Mouse (Mus musculus): ENCODE measurements at regions not wholly inside any gene's neighbourhood (a gene's known extent, or its start where the extent isn't known, plus 50 kb on each side); places are given as distances from the start of the nearest gene placed in this dataset.

DNA sequence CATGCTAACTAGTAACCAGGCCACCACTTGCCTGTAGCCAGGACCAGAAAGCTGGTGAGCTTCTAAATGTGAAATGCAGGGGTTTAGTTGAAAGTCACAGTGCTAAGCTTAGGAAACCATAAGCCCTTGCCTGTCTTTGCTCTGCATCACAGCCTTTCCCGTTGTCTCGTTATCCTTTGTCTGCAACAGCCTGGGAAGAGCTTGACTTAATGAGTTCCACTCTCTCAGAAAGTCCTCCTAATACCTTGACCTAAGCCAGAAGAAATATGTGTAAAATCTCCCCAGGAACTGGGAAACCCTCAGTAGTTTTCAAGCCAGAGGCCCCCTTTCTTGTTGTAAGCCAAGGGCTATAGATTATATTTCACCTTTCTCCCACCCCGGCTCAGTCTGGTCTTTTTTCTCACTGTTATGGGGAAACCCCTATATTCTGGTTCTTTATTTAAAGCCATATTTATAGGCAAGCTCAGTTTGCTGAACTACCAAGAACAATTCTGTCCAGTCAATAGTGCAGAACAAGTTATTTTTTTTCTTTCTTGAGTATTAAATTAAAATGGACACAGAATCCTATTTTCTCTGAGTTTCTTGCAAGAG lies 175.0 kb upstream of the Mocs2 start:
- Histone ChIP-seq H3K27me3 (replicated peaks; ENCODE audit: control insufficient read depth, insufficient read depth, low read length) (no peaks in the 10 kb centered on the region), H3K9me3 (ENCODE audit: control insufficient read depth, low read length) (no peaks in the 10 kb centered on the region), H3K36me3 (ENCODE audit: control insufficient read depth, insufficient read depth, low read length) (no peaks in the 10 kb centered on the region), H3K27ac (ENCODE audit: low read depth) (no peak overlapping the region), H3K4me1 (replicated peaks; ENCODE audit: control insufficient read depth, insufficient read depth, low read length) (no peaks in the 10 kb centered on the region), H3K4me3 (ENCODE audit: low read depth, low read length) (no peak overlapping the region), H3K9ac (ENCODE audit: low read length) (no peak overlapping the region), H3K4me2 (ENCODE audit: low read length) (no peak overlapping the region)
- DNase-seq (ENCODE audit: low spot score) (no peak), ATAC-seq (replicated peaks; ENCODE audit: low FRiP score, low TSS enrichment, low read depth) (no peak)
- 64% methylated on average over 3 of the region's 3 CpGs for WGBS

DNA sequence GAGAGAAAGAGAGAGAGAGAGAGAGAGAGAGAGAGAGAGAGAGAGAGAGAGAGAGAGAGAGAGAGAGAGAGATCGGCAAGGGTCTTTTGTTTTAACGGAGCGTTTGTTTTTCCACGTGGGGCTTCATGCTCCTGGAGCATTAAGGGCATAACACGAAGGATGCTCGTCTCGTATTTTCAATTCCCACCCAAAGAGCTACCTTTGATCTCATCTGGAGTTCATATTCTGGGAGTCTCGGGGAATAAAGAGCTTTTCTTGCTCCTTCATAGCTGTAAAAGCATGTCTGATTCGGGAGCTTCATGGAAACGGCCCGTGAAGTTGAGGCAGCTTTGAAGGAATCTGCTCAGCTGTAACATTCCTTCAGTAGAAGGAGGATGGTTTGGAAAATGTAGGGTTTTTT lies 174.5 kb upstream of the Mocs2 start:
- WGBS = 72% methylated on average over 11 of the region's 11 CpGs
- no peak overlapping the region for H3K4me3 ChIP-seq (ENCODE audit: low read depth, low read length)
- no peak for DNase-seq (ENCODE audit: low spot score)

DNA sequence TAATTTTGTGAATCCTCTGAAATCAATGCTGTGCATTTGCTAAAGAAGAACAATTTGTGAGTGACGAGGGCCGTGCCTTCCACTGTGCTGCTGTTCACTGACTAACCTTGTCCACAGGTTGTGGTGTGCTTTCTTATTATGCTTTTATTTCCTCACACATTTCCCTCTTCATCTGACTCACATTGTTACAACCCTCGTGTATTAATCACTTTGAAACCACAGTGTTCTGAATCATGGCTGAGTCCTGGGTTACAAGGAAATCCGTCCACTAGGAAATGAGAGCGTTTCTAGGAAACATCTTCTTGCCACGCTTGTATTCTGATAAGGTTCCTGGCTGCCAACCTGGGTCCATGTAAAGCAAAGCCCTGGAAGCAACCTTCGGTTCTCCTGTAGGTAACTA lies 163.8 kb upstream of the Mocs2 start:
- Histone ChIP-seq H3K36me3 (ENCODE audit: control insufficient read depth, insufficient read depth, low read length) (no peaks in the 10 kb centered on the region), H3K27ac (ENCODE audit: low read depth) (no peak overlapping the region), H3K4me2 (ENCODE audit: low read length) (no peak overlapping the region), H3K9me3 (ENCODE audit: control insufficient read depth, low read length) (no peaks in the 10 kb centered on the region), H3K9ac (ENCODE audit: low read length) (no peak overlapping the region), H3K27me3 (replicated peaks; ENCODE audit: control insufficient read depth, insufficient read depth, low read length) (no peaks in the 10 kb centered on the region), H3K4me1 (replicated peaks; ENCODE audit: control insufficient read depth, insufficient read depth, low read length) (no peaks in the 10 kb centered on the region), H3K4me3 (ENCODE audit: low read depth, low read length) (no peak overlapping the region)
- DNase-seq (ENCODE audit: low spot score) = no peak
- WGBS = 81% methylated on average over 7 of the region's 7 CpGs
- no peak for ATAC-seq (replicated peaks; ENCODE audit: low FRiP score, low TSS enrichment, low read depth)

More for the DNA sequence above, 174.5 kb upstream of the Mocs2 start:
- H3K27ac ChIP-seq (ENCODE audit: low read depth) = no peak overlapping the region
- H3K4me2 ChIP-seq (ENCODE audit: low read length) = no peak overlapping the region
- H3K9ac ChIP-seq (ENCODE audit: low read length) = no peak overlapping the region
- no peaks in the 10 kb centered on the region for H3K4me1 ChIP-seq (replicated peaks; ENCODE audit: control insufficient read depth, insufficient read depth, low read length)
- no peaks in the 10 kb centered on the region for H3K27me3 ChIP-seq (replicated peaks; ENCODE audit: control insufficient read depth, insufficient read depth, low read length)
- ATAC-seq (replicated peaks; ENCODE audit: low FRiP score, low TSS enrichment, low read depth) = no peak
- no peaks in the 10 kb centered on the region for H3K36me3 ChIP-seq (ENCODE audit: control insufficient read depth, insufficient read depth, low read length)
- H3K9me3 ChIP-seq (ENCODE audit: control insufficient read depth, low read length) = no peaks in the 10 kb centered on the region

DNA sequence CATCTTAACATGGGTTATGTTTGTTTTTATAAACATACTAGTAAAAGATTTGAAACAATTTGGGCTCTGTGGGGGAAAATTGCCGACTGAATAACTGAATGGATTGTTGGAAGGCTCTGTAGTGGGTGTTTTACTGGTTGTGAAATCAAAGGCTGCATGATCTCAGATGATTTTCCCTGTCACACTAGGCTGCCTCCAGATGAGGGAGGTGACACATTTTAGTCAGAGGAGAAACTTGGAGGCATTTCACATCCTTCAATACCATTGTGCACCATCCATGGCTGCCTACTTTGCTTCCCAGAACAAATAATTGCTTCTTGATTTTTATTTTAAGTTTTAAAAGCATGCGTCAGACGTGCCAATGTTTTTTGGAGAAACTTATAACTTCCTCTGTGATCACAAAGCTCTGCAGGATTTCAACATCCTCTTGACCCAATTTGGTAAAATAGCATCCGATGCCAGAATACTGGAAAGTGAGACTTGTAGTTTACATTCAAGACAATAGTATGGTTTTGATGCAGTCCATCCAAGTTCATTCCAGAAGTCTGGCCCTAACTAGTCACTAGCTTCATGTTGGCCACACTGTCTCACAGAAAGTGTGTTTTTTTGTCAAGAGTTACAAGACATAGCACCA lies 163.0 kb upstream of the Mocs2 start:
- no peak overlapping the region for H3K9ac ChIP-seq (ENCODE audit: low read length)
- H3K4me3 ChIP-seq (ENCODE audit: low read depth, low read length) = no peak overlapping the region
- 84% methylated on average over 4 of the region's 4 CpGs for WGBS
- DNase-seq (ENCODE audit: low spot score) (no peak), ATAC-seq (replicated peaks; ENCODE audit: low FRiP score, low TSS enrichment, low read depth) (no peak)
- H3K4me2 ChIP-seq (ENCODE audit: low read length) = no peak overlapping the region
- H3K27me3 ChIP-seq (replicated peaks; ENCODE audit: control insufficient read depth, insufficient read depth, low read length) = no peaks in the 10 kb centered on the region
- no peak overlapping the region for H3K27ac ChIP-seq (ENCODE audit: low read depth)
- H3K4me1 ChIP-seq (replicated peaks; ENCODE audit: control insufficient read depth, insufficient read depth, low read length) = no peaks in the 10 kb centered on the region
- H3K9me3 ChIP-seq (ENCODE audit: control insufficient read depth, low read length) = no peaks in the 10 kb centered on the region
- H3K36me3 ChIP-seq (ENCODE audit: control insufficient read depth, insufficient read depth, low read length) = no peaks in the 10 kb centered on the region

DNA sequence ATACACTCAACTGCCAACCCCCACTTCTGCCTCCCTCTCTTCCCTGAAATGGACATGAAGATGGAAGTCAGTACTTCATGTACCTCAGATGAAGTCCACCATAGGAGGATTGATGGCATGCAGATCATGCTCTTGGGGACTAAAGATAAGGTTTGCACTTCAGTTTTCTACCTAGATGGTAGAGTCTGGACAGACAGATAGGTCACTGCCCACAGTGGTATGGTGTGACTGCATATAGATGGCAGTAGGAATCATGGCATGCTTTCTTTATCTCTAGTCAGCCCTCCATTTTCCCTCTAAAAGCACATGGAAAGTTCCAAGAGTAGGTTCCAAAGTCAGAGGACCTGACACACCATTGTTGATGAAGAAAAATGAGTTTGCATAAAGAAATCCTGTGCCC lies 145.6 kb upstream of the Mocs2 start:
- Histone ChIP-seq H3K4me1 (replicated peaks; ENCODE audit: control insufficient read depth, insufficient read depth, low read length) (no peaks in the 10 kb centered on the region), H3K9me3 (ENCODE audit: control insufficient read depth, low read length) (no peaks in the 10 kb centered on the region; the same call in 1 of the 2 replicates), H3K36me3 (ENCODE audit: control insufficient read depth, insufficient read depth, low read length) (no peaks in the 10 kb centered on the region), H3K4me3 (ENCODE audit: low read depth, low read length) (no peak overlapping the region), H3K27ac (ENCODE audit: low read depth) (no peak overlapping the region), H3K4me2 (ENCODE audit: low read length) (no peak overlapping the region), H3K27me3 (replicated peaks; ENCODE audit: control insufficient read depth, insufficient read depth, low read length) (no peaks in the 10 kb centered on the region), H3K9ac (ENCODE audit: low read length) (no peak overlapping the region)
- no peak for DNase-seq (ENCODE audit: low spot score)
- ATAC-seq (replicated peaks; ENCODE audit: low FRiP score, low TSS enrichment, low read depth) = no peak

DNA sequence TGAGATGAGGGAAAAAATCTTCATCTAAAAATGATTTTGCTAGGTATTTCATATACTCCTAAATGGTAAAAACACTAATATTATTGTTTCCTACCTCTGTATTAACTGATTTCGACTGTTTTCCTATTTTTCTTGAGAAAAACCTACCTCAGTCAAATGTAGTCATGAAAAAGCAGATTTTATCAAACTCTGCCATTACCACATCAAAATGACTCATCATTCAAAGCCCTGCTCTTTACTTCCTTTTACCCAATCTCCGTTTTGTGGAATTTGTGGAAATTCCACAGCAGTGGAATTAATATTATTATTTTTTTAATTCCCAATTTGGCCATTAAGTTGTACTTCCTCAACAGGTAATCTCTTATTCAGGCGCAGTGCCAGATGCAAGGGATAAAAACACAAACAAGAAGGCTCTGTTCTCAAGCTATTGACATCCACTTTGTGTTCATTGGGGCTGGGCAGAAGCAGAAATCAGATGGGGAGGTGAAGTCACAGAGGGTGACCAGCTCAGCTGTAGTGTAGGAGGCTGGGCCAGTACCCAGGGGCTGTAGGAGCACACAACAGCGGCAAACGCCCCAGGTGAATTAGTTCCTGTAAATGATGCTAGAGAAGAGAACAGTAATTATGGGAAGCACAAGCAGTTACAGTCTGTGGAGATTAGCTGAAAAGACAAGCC lies 138.2 kb upstream of the Mocs2 start:
- no peak overlapping the region for H3K4me3 ChIP-seq (ENCODE audit: low read depth, low read length)
- no peak overlapping the region for H3K9ac ChIP-seq (ENCODE audit: low read length)
- H3K4me2 ChIP-seq (ENCODE audit: low read length) = no peak overlapping the region
- H3K27me3 ChIP-seq (replicated peaks; ENCODE audit: control insufficient read depth, insufficient read depth, low read length) = no peaks in the 10 kb centered on the region
- H3K36me3 ChIP-seq (ENCODE audit: control insufficient read depth, insufficient read depth, low read length) = no peaks in the 10 kb centered on the region
- no peaks in the 10 kb centered on the region for H3K9me3 ChIP-seq (ENCODE audit: control insufficient read depth, low read length)
- DNase-seq (ENCODE audit: low spot score) (no peak), ATAC-seq (replicated peaks; ENCODE audit: low FRiP score, low TSS enrichment, low read depth) (peak; percentile 66)
- H3K4me1 ChIP-seq (replicated peaks; ENCODE audit: control insufficient read depth, insufficient read depth, low read length) = no peaks in the 10 kb centered on the region; the same call in 1 of the 2 replicates
- 70% methylated on average over 5 of the region's 5 CpGs for WGBS
- H3K27ac ChIP-seq (ENCODE audit: low read depth) = no peak overlapping the region

DNA sequence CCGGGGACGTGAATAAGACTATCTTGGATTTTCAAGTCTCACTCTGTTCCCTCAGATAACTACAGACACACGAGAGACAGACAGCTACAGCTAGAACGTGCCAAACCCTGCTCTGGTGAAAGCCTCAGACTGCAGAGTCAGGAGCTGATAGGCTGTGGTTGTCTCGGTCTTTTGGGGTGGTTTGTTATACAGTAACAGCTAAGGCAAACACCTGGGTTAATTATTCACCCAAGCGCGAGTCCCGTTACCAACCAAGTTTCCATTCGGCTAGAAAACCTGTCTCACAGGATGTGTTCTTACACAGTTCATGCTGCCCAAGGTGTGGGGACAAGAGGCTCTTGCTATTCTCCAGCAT lies 137.7 kb upstream of the Mocs2 start:
- WGBS = 62% methylated on average over 9 of the region's 9 CpGs
- H3K36me3 ChIP-seq (ENCODE audit: control insufficient read depth, insufficient read depth, low read length) = no peaks in the 10 kb centered on the region
- DNase-seq (ENCODE audit: low spot score) = peak; percentile 60
- no peak overlapping the region for H3K4me3 ChIP-seq (ENCODE audit: low read depth, low read length)
- H3K27ac ChIP-seq (ENCODE audit: low read depth) = 0 out of 2 replicates have a peak overlapping the region, but pooled peaks have one; percentile 3
- H3K27me3 ChIP-seq (replicated peaks; ENCODE audit: control insufficient read depth, insufficient read depth, low read length) = no peaks in the 10 kb centered on the region
- no peak overlapping the region for H3K9ac ChIP-seq (ENCODE audit: low read length)
- peak; percentile 96 for ATAC-seq (replicated peaks; ENCODE audit: low FRiP score, low TSS enrichment, low read depth)
- no peaks in the 10 kb centered on the region; the same call in 1 of the 2 replicates for H3K4me1 ChIP-seq (replicated peaks; ENCODE audit: control insufficient read depth, insufficient read depth, low read length)
- H3K9me3 ChIP-seq (ENCODE audit: control insufficient read depth, low read length) = no peaks in the 10 kb centered on the region
- no peak overlapping the region for H3K4me2 ChIP-seq (ENCODE audit: low read length)

DNA sequence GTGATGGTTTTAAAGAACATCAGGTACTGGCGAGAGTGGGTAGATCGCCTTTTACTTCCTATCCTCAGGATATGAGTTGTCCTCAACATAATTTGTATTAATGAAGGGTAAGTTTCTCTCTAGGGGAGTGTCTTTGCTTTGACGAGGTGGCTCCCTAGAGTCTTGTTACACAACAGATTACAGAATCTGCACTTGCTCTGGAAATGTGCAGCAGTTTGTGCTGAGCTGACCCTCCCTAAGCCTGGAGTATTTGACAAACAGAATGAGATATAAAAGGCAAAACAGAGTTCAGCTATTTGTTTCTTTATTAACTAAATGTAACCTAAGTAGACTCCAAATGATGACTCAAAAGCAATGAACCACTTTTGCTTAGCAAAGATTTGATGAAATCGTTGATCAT lies 136.8 kb upstream of the Mocs2 start:
- Histone ChIP-seq H3K4me2 (ENCODE audit: low read length) (no peak overlapping the region), H3K9me3 (ENCODE audit: control insufficient read depth, low read length) (no peaks in the 10 kb centered on the region), H3K4me3 (ENCODE audit: low read depth, low read length) (no peak overlapping the region), H3K27me3 (replicated peaks; ENCODE audit: control insufficient read depth, insufficient read depth, low read length) (no peaks in the 10 kb centered on the region), H3K27ac (ENCODE audit: low read depth) (no peak overlapping the region), H3K36me3 (ENCODE audit: control insufficient read depth, insufficient read depth, low read length) (no peaks in the 10 kb centered on the region), H3K4me1 (replicated peaks; ENCODE audit: control insufficient read depth, insufficient read depth, low read length) (no peaks in the 10 kb centered on the region; the same call in 1 of the 2 replicates), H3K9ac (ENCODE audit: low read length) (no peak overlapping the region)
- no peak for DNase-seq (ENCODE audit: low spot score)
- 75% methylated on average over 4 of the region's 4 CpGs for WGBS
- ATAC-seq (replicated peaks; ENCODE audit: low FRiP score, low TSS enrichment, low read depth) = no peak

DNA sequence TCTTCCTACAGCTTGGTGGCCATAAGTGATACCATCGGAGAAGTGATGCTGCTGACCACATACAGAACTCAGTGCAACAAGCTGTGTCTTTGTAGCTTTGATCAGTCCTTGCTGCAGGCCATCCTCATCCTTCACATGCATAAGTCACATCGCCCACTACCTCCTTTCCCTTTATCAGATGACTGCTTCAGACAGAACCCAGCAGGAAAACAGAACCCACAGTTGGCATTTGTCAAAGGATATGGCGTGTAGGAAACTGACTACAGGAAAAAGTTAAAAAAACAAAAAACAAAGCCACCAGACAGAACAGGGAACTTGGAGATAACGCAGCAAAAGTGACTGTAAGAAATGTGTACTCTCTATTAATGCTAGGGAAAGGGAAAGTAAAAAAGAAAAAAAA lies 136.1 kb upstream of the Mocs2 start:
- DNase-seq (ENCODE audit: low spot score) = no peak
- no peaks in the 10 kb centered on the region; the same call in 1 of the 2 replicates for H3K4me1 ChIP-seq (replicated peaks; ENCODE audit: control insufficient read depth, insufficient read depth, low read length)
- H3K27ac ChIP-seq (ENCODE audit: low read depth) = no peak overlapping the region
- no peak overlapping the region for H3K9ac ChIP-seq (ENCODE audit: low read length)
- no peak overlapping the region for H3K4me3 ChIP-seq (ENCODE audit: low read depth, low read length)
- no peak for ATAC-seq (replicated peaks; ENCODE audit: low FRiP score, low TSS enrichment, low read depth)
- H3K9me3 ChIP-seq (ENCODE audit: control insufficient read depth, low read length) = no peaks in the 10 kb centered on the region
- no peaks in the 10 kb centered on the region for H3K27me3 ChIP-seq (replicated peaks; ENCODE audit: control insufficient read depth, insufficient read depth, low read length)
- no peaks in the 10 kb centered on the region for H3K36me3 ChIP-seq (ENCODE audit: control insufficient read depth, insufficient read depth, low read length)
- WGBS = 76% methylated on average over 4 of the region's 4 CpGs
- H3K4me2 ChIP-seq (ENCODE audit: low read length) = no peak overlapping the region

All from intestine, embryonic 14.5 days (tissue).